Mouse (Mus musculus): ENCODE data around the gene Lmna.

The Lmna gene

GRCm38 (mm10) chr3:88502031-88502571 is 7.7 kb downstream of the Lmna start:
- no peak for DNase-seq (ENCODE audit: extremely low read depth, low read depth, low spot score)

GRCm38 (mm10) chr3:88501366-88502030 is 8.3 kb downstream of the Lmna start:
- DNase-seq (ENCODE audit: extremely low read depth, low read depth, low spot score) = no peak

- no peak for DNase-seq (ENCODE audit: extremely low read depth, low read depth, low spot score)
These were observed 8.9 kb downstream of the Lmna start for GRCm38 (mm10) chr3:88500655-88501365.

- no peak for DNase-seq (ENCODE audit: extremely low read depth, low read depth, low spot score)
These were observed 9.7 kb downstream of the Lmna start for GRCm38 (mm10) chr3:88500087-88500486.

GRCm38 (mm10) chr3:88499580-88499979 is 10.2 kb downstream of the Lmna start:
- DNase-seq (ENCODE audit: extremely low read depth, low read depth, low spot score) = no peak

GRCm38 (mm10) chr3:88495741-88496415 is 13.9 kb downstream of the Lmna start:
- no peak for DNase-seq (ENCODE audit: extremely low read depth, low read depth, low spot score)

- no peak for DNase-seq (ENCODE audit: extremely low read depth, low read depth, low spot score)
These were observed 14.7 kb downstream of the Lmna start for GRCm38 (mm10) chr3:88494836-88495628.

- no peak for DNase-seq (ENCODE audit: extremely low read depth, low read depth, low spot score)
These were observed 15.8 kb downstream of the Lmna start for GRCm38 (mm10) chr3:88493706-88494582.

GRCm38 (mm10) chr3:88487396-88487795 is 22.4 kb downstream of the Lmna start:
- no peak for DNase-seq (ENCODE audit: extremely low read depth, low read depth, low spot score)

GRCm38 (mm10) chr3:88486887-88487286 is 22.9 kb downstream of the Lmna start:
- no peak for DNase-seq (ENCODE audit: extremely low read depth, low read depth, low spot score)

GRCm38 (mm10) chr3:88486043-88486442 is 23.7 kb downstream of the Lmna start:
- DNase-seq (ENCODE audit: extremely low read depth, low read depth, low spot score) = no peak

GRCm38 (mm10) chr3:88484597-88485316 is 25.0 kb downstream of the Lmna start:
- no peak for DNase-seq (ENCODE audit: extremely low read depth, low read depth, low spot score)

GRCm38 (mm10) chr3:88483621-88484020 is 26.1 kb downstream of the Lmna start:
- DNase-seq (ENCODE audit: extremely low read depth, low read depth, low spot score) = no peak

GRCm38 (mm10) chr3:88483141-88483540 is 26.6 kb downstream of the Lmna start:
- DNase-seq (ENCODE audit: extremely low read depth, low read depth, low spot score) = no peak

- no peak for DNase-seq (ENCODE audit: extremely low read depth, low read depth, low spot score)
These were observed 27.4 kb downstream of the Lmna start for GRCm38 (mm10) chr3:88482336-88482735.

GRCm38 (mm10) chr3:88481372-88482040 is 28.2 kb downstream of the Lmna start:
- no peak for DNase-seq (ENCODE audit: extremely low read depth, low read depth, low spot score)

- DNase-seq (ENCODE audit: extremely low read depth, low read depth, low spot score) = no peak
These were observed 29.1 kb downstream of the Lmna start for GRCm38 (mm10) chr3:88480679-88481078.

GRCm38 (mm10) chr3:88479828-88480227 is 29.9 kb downstream of the Lmna start:
- DNase-seq (ENCODE audit: extremely low read depth, low read depth, low spot score) = no peak

GRCm38 (mm10) chr3:88479163-88479562 is 30.6 kb downstream of the Lmna start:
- no peak for DNase-seq (ENCODE audit: extremely low read depth, low read depth, low spot score)

All from fat pad, adult 2 months (tissue).